Mouse (Mus musculus) ovary, postnatal 36 days (tissue): ENCODE data around the gene Map4.

Source experiments
- DNase-seq: peaks from one replicate; pipeline ENCODE4 v3.0.0; 2022; ENCODE audit warnings: low spot score, mixed read lengths

The Map4 gene

DNA sequence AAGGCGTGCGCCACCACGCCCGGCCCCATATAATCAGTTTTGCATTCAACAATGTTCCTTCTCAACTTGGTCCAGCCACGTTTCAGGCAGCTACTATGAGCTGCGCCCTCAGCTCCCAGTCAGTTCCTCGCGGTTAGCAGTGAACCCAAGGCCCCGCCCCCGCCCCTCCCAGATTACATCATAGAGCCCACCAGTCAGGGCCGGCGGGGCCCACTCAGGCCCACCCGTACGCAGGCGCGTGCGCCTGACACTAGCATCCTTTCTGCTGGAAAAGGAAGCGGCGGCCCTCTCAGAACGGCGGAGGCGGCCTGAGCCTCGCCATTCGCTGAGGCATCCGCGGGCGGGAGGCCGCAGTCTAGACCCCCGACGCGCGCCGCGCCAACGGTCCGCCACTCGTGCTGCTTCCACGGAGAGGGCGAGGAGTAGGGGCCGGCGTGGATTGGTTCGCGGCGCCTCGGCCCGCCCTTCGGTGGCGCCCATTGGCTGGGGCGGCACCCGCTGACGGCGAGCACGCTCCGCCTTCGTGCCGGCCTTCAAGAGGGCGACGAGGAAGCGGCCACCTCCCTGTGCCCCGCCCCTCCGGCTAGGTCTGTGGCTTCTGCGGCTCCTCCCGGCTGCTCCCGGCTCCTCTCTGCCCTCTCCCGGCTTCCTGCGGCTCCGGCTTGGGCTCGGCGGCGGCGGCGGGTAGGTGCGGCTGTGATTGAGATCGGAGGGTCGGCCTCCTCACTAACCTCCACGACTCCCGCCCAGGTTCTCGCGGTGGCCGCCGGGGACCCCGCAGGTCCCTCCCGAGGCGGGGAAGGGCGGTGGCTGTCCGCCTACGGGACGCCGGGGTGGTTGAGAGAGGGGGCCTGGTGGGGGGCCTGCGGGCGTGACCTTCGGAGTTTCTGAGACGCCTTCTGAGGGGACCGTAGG, at the start of gene Map4:
Gene Map4 (plus strand): TSS at position 204 of the 915 bp plus-strand sequence.
- DNase-seq = peak; percentile 98

GRCm38 (mm10) chr9:109886259-109886658, 45.0 kb upstream of the Map4 start:
- no peak for DNase-seq

GRCm38 (mm10) chr9:109887321-109887720, 43.9 kb upstream of the Map4 start:
- DNase-seq = no peak

GRCm38 (mm10) chr9:109891501-109891900, 39.8 kb upstream of the Map4 start:
- no peak for DNase-seq

- peak; percentile 74 for DNase-seq
These were observed 38.5 kb upstream of the Map4 start for GRCm38 (mm10) chr9:109892651-109893250.

DNA sequence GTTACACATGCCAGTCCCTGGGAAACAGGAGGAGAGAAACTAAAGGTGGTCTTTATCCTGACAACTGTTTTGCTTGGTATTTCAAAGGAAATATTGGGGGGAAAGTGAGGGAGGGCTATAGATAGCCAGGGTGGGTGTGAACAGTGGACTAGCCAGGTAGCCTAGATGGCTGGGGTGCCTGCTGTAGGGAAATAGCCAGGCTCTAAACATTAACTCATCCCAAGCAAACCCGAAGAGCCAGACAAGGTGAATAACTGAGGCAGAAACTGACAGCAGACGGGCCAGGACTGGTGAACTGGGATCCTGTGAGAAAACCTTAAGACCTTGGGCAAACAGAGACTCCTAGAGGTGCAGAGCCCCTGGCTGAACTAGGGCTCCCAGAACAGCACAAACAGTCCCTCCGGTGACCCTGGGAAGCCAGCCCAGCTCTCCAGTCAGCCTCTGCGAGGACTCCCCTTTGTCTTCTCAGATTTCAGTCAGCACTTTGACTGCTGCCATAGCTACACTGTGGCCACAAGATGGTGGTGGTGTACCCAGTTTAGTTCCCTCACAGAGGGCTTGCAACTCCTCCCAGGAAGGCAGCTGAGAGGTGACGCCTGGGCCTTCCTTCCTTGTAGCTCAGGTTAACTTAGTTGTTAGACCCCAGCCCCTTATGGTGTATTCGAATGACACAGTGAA, 36.7 kb upstream of the Map4 start:
- peak; percentile 72 for DNase-seq

DNA sequence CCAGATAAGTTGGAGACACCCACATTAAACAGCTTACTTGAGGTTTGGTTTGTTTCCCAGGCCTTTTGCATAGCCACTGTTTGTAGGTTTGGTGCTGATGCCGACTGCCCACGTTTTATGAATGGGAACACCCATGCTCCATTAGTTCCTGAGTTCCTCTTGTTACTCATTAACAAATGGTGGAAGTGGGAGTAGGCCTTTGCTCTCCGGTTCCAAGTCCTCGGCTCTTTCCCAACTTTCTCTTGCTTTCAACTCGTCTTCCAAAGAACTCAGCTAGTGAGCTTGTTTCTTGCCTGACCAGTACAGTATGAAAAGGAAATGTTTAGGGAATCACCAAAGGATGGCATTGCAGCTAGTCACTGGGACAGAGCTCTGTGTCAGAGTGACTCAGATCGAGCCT, 35.7 kb upstream of the Map4 start:
- no peak for DNase-seq

GRCm38 (mm10) chr9:109896253-109897150, 34.8 kb upstream of the Map4 start:
- no peak for DNase-seq

GRCm38 (mm10) chr9:109898027-109898426, 33.2 kb upstream of the Map4 start:
- DNase-seq = no peak

DNA sequence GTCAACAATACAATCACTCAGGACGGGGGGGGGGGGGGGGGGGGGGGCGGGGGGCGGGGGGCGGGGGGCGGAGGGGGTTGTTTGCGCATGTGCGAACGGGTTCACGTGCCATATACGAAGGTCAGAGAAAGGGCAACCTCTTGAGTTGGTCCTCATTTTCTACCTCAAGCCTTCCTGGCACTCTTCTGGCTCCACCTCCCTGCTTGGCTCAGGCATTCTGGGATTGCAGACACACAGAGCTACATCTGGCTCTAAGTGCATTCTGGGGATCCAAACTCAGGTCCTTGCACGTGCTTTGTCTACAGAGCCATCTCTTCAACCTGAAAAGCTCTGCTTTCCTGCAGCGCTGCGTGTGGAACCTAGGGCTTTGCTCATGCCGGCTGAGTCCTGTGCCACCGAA, 31.9 kb upstream of the Map4 start:
- no peak for DNase-seq

GRCm38 (mm10) chr9:109899774-109900173, 31.5 kb upstream of the Map4 start:
- peak; percentile 52 for DNase-seq

DNA sequence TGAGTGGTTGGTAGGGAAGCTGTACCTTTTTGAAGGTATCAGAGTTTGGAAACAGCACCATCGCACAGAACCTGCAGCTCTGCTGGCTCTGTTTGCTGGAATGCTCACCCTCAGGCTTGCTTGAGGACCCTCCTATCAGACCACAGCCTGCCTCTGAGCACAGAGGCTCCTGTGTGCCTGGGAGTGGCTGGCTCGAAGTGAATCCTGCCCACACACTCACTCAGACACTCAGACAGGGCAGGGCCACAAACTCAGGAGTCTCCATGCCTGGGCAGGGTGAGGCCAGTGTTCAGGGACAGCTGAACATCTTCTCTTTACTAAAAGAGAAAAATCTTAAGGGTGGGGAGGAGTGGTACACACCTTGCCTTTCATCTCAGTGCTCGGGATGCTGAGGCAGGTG, 30.7 kb upstream of the Map4 start:
- no peak for DNase-seq

DNA sequence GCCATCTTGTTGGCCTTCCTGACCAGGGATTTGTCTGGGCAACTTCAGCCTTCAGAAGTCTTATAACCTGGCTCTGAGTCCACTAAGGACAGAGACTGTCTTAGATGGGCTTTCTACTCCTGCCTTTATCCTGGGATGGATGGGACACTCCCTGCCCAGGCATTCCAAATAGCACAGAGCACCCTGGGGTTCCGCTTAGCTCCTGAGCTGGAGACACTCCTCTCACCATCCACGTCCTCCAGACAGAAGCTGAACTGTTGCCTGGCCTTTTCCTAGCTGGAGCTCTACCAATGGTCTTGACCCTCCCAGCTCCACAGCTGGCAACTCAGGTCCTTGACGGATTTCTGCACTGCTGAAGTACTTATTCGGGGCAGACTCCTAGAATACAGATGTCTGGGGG, 29.0 kb upstream of the Map4 start:
- DNase-seq = no peak

- DNase-seq = no peak
These were observed 28.5 kb upstream of the Map4 start for GRCm38 (mm10) chr9:109902740-109903139.

- peak; percentile 50 for DNase-seq
These were observed 24.0 kb upstream of the Map4 start for GRCm38 (mm10) chr9:109907300-109907699.

GRCm38 (mm10) chr9:109907774-109908465, 23.3 kb upstream of the Map4 start:
- DNase-seq = no peak

GRCm38 (mm10) chr9:109909102-109909501, 22.2 kb upstream of the Map4 start:
- DNase-seq = no peak

DNA sequence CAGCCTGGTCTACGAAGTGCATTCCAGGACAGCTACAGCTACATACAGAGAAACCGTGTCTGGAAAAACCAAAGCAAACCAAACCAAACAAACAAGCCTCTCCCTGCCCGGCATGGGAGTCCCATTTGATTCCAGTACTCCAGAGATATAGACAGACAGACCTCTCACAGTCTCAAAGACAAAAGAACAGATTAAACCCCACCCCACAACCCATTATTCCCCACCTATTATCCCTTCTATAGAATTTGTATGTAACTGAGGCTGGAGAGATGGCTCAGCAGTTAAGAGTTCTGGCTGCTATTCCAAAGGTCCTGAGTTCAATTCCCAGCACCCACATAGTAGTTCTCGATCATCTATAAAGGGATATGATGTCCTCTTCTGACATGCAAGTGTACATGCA, 21.3 kb upstream of the Map4 start:
- DNase-seq = no peak

DNA sequence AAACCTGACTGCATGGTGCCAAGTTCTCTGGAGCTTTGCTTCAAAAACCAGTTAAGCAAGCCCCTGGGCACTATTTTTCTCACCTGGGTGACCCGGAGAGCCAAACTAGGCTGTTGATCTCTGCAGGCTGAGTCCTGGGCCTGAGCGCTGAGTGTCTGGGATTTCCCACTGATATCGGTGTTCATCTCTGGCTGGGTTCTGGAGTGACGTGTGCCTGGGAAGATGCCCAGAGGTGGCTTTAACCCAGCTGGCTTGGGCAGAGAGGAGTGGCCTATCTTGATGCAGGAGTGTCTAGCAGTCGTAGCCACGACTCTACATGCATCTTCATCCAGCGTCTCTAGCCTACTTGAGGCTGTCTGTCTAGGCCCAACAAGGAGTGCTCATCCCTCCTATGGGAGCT, 19.5 kb upstream of the Map4 start:
- DNase-seq = peak; percentile 49

- no peak for DNase-seq
These were observed 16.9 kb upstream of the Map4 start for GRCm38 (mm10) chr9:109914269-109914926.

DNA sequence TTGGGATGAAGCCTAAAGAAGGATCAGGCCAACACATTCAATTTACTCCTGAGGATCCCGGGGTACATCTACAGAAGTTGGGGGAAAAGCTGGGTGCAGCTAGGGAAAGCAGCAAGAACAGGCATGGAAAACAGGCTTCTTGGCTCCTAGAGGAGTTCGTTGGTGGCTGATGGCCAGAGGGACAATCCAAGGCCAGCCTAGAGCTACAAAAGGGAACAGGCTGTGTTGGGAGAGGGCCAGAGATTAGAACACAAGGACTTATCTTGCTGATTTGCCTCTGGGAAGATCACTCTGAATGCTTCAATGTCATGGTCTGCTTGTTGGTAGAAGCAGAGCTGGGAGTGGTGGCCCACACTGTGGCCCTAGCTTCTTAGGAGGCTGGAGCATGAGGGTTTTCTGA, 13.3 kb upstream of the Map4 start:
- DNase-seq = peak; percentile 39
